Mouse (Mus musculus) liver, embryonic 11.5 days (tissue): ENCODE results near the gene Igfbp1. TPM values are rescaled to one million over a fixed set of nuclear protein-coding genes. Genes with fewer than 3 reads are reported as not detected.
"Not testable (repeated sequence)": the region's sequence is repeated elsewhere in the genome, so short reads cannot be mapped to it uniquely, and the experiment has no call there.

ENCODE experiments used
- ATAC-seq: fragments of 200-750 bp; cut with Nextera tagmentation; replicated peaks from 2 replicates; pipeline ENCODE4 v1.8.0; 2017; ENCODE audit warnings: moderate number of reproducible peaks, mild to moderate bottlenecking, moderate TSS enrichment, moderate library complexity; ENCODE audit not compliant: low FRiP score
- DNase-seq: peaks from one replicate; pipeline ENCODE4 v3.0.0-alpha.2; 2017; ENCODE audit warnings: low spot score
- H3K27ac ChIP-seq: fragments of 300-500 bp; sonication (generic); 2 replicates; pipeline ENCODE4 v1.5.1; 2014; ENCODE audit warnings: mild to moderate bottlenecking, low read depth, low read length, control low read depth
- H3K27me3 ChIP-seq: fragments of 300-500 bp; sonication (generic); replicated peaks from 2 replicates; pipeline ENCODE4 v1.6.1; 2014; ENCODE audit warnings: low read length, mixed read lengths; ENCODE audit not compliant: control insufficient read depth, insufficient read depth
- H3K36me3 ChIP-seq: fragments of 300-500 bp; sonication (generic); 2 replicates; pipeline ENCODE4 v1.6.1; 2014; ENCODE audit warnings: mild to moderate bottlenecking, low read length, moderate library complexity, mixed read lengths; ENCODE audit not compliant: control insufficient read depth, insufficient read depth
- H3K4me1 ChIP-seq: fragments of 300-500 bp; sonication (generic); replicated peaks from 2 replicates; pipeline ENCODE4 v1.6.1; 2014; ENCODE audit warnings: low read length, mixed read lengths; ENCODE audit not compliant: control insufficient read depth, insufficient read depth
- H3K4me2 ChIP-seq: fragments of 300-500 bp; sonication (generic); 2 replicates; pipeline ENCODE4 v1.6.1; 2014; ENCODE audit warnings: mild to moderate bottlenecking, control low read depth, moderate library complexity
- H3K4me3 ChIP-seq: fragments of 300-500 bp; sonication (generic); 2 replicates; pipeline ENCODE4 v1.5.1; 2014; ENCODE audit warnings: low read depth, low read length, control low read depth
- H3K9ac ChIP-seq: fragments of 300-500 bp; sonication (generic); 2 replicates; pipeline ENCODE4 v1.6.1; 2014; ENCODE audit warnings: low read depth, low read length, control low read depth
- H3K9me3 ChIP-seq: fragments of 300-500 bp; sonication (generic); 2 replicates; pipeline ENCODE4 v1.6.1; 2016; ENCODE audit warnings: low read length, inconsistent platforms, mixed read lengths; ENCODE audit not compliant: control insufficient read depth
- WGBS: fragments of 180-500 bp; shearing (Covaris S2); extraction: QIAGEN DNeasy Blood & Tissue Kit; methylation state at CpG from one replicate; pipeline ENCODE4 v1.1.7; 2014; 5-methylcytosine and 5-hydroxymethylcytosine counted together
- polyA plus RNA-seq: library from polyadenylated mRNA; unstranded; fragments of >200 nt; fragmentation: Nextera tagmentation; extraction: Ambion mirVana; gene quantifications from 2 replicates; pipeline ENCODE4 v1.2.1, GENCODE M21; 2014

Gene Igfbp1
- polyA plus RNA-seq, 1 experiment from 2014 or later: 49.9 TPM

DNA sequence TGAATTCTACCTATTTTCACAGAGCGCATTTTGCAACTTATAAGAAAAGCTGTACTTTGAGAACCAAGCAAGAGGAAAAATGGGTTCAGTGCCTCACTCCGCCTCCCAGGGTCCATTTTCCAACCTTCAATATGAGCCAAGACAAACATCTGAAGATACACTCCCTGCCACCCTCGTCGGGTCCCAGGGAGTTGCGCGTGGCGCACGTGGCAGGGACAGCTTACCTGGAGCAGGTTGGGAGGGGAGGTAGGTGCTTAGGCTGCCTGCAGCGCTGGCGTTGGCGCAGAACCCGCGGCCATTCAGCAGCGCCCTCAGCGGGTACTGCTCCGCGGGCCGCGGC, 15.5 kb downstream of the Igfbp1 start:
- Histone ChIP-seq H3K4me3 (peak overlapping the region; percentile 57), H3K4me2 (peak overlapping the region; percentile 72), H3K27ac (no peak overlapping the region), H3K36me3 (no peaks in the 10 kb centered on the region), H3K27me3 (peaks cover 38% of the 10 kb centered on the region), H3K9me3 (no peaks in the 10 kb centered on the region), H3K4me1 (no peaks in the 10 kb centered on the region), H3K9ac (peak overlapping the region; percentile 32; the same call in 1 of the 2 replicates)
- DNase-seq: no peak
- ATAC-seq: no peak
- WGBS: 4% methylated on average over 19 of the region's 19 CpGs

DNA sequence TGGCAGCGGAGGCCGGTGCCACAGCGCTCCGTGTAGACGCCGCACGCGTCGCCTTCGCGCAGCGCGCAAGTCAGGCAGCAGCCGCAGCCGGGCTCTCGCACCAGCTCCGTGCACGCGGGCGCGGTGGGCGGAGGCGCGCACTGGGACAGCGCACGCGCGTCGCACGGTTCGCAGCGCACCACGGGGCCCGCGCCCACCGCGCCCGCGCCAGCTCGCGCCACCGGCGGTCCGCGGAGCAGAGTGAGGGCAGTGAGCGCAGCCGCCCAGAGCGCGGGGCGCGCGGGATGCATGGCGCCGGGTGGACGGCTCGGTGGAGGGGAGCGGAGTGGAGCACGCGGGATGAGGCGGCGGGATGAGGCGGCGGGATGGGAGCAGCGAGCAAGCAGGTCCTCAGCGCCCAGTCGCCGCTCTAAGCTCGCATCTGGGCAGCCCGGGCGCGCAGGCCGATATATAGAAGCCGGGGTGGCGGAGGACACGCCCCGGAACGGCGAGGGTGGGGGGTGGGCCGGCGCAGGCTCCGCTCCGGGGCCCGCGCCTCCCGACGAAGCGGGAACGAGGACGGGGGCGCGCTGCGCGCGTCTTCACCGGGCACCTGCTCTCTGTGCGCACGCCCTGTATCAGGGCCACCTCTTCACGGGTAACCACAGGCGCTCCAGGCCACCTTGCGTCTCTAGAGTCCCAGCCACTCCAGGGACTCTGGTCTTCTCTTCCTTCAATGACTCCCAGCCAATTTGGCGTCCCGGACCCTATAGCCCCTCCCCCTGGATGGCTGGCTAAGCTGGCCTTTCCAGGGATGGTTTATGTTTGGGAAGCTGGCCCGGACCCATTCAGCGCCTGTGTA, 16.1 kb downstream of the Igfbp1 start, which contains the start of gene Igfbp3:
Gene Igfbp3, minus strand, starts transcription at position 423 of the 841 bp plus-strand sequence.
- Histone ChIP-seq H3K27ac (no peak within 1 kb of the TSS), H3K9me3 (no peaks in the 10 kb centered on the region), H3K4me3 (peak within 1 kb of the TSS; percentile 57), H3K9ac (peak within 1 kb of the TSS; percentile 32; the same call in 1 of the 2 replicates), H3K4me2 (peak within 1 kb of the TSS; percentile 72), H3K4me1 (no peaks in the 10 kb centered on the region), H3K27me3 (peaks cover 38% of the 10 kb centered on the region), H3K36me3 (no peaks in the 10 kb centered on the region)
- WGBS: 2% methylated on average over 92 of the region's 104 CpGs
- peak; percentile 60 for DNase-seq
- peak; percentile 66 for ATAC-seq

DNA sequence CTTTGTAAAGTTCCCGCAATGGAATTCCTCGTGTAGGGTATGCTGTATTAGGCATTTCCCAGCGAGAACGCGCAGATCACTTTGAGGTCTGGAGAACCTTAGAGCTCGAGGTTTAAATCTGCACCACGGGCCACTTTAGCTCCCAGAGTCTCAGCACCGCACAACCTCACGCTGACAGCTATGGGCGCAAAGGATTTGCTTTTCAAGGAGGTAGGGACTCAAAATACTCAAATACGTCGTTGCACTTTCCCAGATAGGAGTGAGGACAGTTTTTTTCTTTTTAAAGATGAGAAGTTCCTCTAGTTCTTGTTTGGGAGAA, 16.7 kb downstream of the Igfbp1 start:
- H3K9me3 ChIP-seq: no peaks in the 10 kb centered on the region
- ATAC-seq (no peak), DNase-seq (no peak)
- peaks cover 38% of the 10 kb centered on the region for H3K27me3 ChIP-seq
- no peak overlapping the region for H3K9ac ChIP-seq
- H3K27ac ChIP-seq: no peak overlapping the region
- H3K4me2 ChIP-seq: peak overlapping the region; percentile 72
- WGBS: 2% methylated on average over 12 of the region's 12 CpGs
- no peaks in the 10 kb centered on the region for H3K4me1 ChIP-seq
- peak overlapping the region; percentile 57 for H3K4me3 ChIP-seq
- no peaks in the 10 kb centered on the region for H3K36me3 ChIP-seq

DNA sequence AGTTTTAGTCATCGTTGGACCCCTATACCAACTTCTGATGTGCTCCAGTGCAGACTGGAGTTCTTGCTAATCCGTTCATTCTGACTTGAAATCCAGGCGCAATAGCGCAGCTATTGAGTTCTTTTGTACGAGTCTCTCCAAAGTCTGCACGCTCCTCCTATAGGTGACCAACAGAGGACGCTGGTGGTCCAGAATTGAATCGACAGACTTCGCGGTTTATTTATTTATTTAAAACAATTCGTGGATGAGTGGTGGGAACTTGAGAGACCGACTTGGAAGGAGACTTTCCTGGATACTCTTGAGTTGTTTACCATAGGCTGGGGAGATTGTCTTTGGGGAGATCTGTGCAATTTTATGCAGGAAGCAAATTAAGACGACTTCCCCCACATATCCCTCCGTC, 17.2 kb downstream of the Igfbp1 start:
- H3K9ac ChIP-seq: no peak overlapping the region
- H3K9me3 ChIP-seq: no peaks in the 10 kb centered on the region
- 5% methylated on average over 14 of the region's 14 CpGs for WGBS
- H3K27me3 ChIP-seq: peaks cover 38% of the 10 kb centered on the region
- H3K4me3 ChIP-seq: no peak overlapping the region
- no peaks in the 10 kb centered on the region for H3K36me3 ChIP-seq
- H3K27ac ChIP-seq: no peak overlapping the region
- no peak for ATAC-seq
- DNase-seq: no peak
- H3K4me1 ChIP-seq: no peaks in the 10 kb centered on the region
- H3K4me2 ChIP-seq: peak overlapping the region; percentile 72

DNA sequence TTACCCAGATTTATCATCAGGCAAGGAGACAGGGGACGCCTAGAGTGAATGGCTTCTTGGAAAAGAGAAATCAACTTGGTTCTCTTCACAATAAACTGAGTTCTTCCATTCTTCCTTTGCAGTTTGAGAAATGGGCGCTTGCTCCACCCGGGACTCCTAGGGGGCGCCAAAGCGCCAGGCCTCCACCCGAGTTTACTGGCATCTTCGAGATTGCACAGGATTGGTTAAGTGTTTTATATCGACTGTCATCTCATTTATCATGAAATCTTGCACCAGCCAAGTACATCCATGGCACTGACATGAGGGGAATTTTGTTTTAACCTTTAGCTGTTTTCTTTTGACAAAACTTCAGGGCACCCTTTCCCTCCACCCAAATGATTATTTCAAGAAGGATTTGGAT, 18.1 kb downstream of the Igfbp1 start:
- DNase-seq (no peak), ATAC-seq (no peak)
- peaks cover 37% of the 10 kb centered on the region for H3K27me3 ChIP-seq
- no peaks in the 10 kb centered on the region for H3K9me3 ChIP-seq
- H3K36me3 ChIP-seq: no peaks in the 10 kb centered on the region
- H3K4me1 ChIP-seq: no peaks in the 10 kb centered on the region
- no peak overlapping the region for H3K4me2 ChIP-seq
- no peak overlapping the region for H3K4me3 ChIP-seq
- no peak overlapping the region for H3K27ac ChIP-seq
- H3K9ac ChIP-seq: no peak overlapping the region
- 13% methylated on average over 8 of the region's 8 CpGs for WGBS

GRCm38 (mm10) chr11:7221826-7222225, 24.2 kb downstream of the Igfbp1 start:
- not testable (repeated sequence) for H3K4me1 ChIP-seq, ATAC-seq, H3K27ac ChIP-seq, H3K4me3 ChIP-seq, H3K27me3 ChIP-seq, DNase-seq, H3K36me3 ChIP-seq, H3K9me3 ChIP-seq, H3K9ac ChIP-seq, H3K4me2 ChIP-seq
- WGBS: 70% methylated on average over 8 of the region's 8 CpGs

DNA sequence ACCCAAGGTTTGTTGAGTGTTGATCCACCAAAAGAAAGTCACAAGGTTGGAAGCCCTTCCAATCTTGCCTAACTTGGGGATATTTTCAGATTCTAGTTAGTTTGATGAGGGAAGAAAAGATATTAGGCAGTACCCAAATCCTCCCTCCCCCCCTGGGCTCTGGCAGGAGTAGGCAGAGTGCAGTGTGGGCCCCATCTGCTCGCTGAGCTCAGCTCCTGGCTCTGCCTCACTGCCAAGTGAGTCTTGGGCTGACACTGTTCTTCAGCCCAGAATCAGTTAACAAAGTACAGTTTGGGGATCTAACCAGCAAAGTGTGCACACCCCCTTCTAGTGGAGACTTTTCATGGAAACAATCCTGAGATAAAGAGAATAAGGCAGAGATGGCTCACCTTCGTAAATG, 28.6 kb downstream of the Igfbp1 start:
- no peak overlapping the region for H3K9ac ChIP-seq
- DNase-seq: no peak
- 66% methylated on average over 2 of the region's 2 CpGs for WGBS
- no peaks in the 10 kb centered on the region for H3K9me3 ChIP-seq
- H3K27ac ChIP-seq: no peak overlapping the region
- ATAC-seq: no peak
- H3K4me2 ChIP-seq: no peak overlapping the region
- H3K4me3 ChIP-seq: no peak overlapping the region
- no peaks in the 10 kb centered on the region for H3K27me3 ChIP-seq
- no peaks in the 10 kb centered on the region for H3K36me3 ChIP-seq
- H3K4me1 ChIP-seq: no peaks in the 10 kb centered on the region

DNA sequence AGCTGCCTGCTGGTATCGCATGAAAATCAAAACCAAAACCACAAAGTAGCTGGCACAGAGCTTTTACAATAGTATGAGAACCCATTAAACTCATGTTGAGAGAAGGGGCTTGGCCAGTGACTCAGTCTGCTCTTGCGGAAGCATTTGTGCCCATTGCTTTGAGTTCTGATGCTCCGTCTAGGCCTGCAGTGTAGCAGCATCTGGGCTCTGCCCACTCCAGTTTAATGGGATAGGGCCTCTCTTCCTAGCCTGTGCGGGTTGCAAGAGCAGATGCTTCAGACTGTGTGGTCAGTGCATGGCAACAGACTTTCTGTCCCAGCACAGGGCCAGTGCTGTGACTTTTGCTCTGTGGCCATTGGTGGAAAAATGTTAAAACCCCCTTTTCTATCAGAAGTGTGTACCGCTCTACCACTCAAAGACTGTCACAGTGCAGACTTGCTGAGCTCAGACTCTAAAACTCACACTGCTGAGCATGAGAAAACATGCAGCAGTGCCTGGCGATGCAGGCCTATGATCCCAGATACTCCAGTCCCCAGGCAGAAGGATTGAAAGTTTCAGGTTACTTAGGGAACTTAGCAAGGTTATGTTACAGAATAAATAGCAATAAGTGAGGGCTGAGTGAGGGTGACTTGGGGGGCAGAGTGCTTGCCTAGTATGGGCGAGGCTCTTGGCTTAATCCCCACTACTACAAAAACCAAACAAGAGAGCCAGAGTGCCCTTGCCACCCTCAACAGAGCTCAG, 29.4 kb downstream of the Igfbp1 start:
- Histone ChIP-seq H3K36me3 (no peaks in the 10 kb centered on the region), H3K9ac (no peak overlapping the region), H3K4me1 (no peaks in the 10 kb centered on the region), H3K4me3 (no peak overlapping the region), H3K4me2 (no peak overlapping the region), H3K9me3 (no peaks in the 10 kb centered on the region), H3K27me3 (no peaks in the 10 kb centered on the region), H3K27ac (no peak overlapping the region)
- ATAC-seq (no peak), DNase-seq (no peak)
- 73% methylated on average over 7 of the region's 7 CpGs for WGBS

DNA sequence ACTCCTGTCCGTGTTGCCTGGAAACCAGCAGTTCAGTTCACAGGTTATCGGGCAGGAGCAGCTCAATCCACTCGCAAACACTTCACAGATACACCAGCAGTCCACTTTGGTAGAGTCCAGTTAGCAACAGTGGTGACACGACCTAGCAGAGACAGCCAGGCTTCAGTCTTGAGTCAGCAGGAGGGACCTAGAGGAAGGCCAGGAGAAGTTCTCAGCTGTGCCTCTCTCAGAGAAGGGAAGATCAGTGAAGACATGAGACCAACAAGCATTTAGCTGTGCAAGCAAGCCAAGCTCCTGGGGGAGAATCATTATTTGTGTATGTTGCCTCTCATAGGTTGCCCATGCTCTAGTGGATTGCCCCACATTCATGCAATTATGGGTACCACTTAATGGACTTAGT, 30.5 kb downstream of the Igfbp1 start:
- Histone ChIP-seq H3K27ac (no peak overlapping the region), H3K36me3 (no peaks in the 10 kb centered on the region), H3K4me3 (no peak overlapping the region), H3K9ac (no peak overlapping the region), H3K27me3 (no peaks in the 10 kb centered on the region), H3K9me3 (no peaks in the 10 kb centered on the region), H3K4me1 (no peaks in the 10 kb centered on the region), H3K4me2 (no peak overlapping the region)
- no peak for ATAC-seq
- no peak for DNase-seq
- WGBS: 75% methylated on average over 4 of the region's 4 CpGs
